Mouse (Mus musculus) limb, embryonic 11.5 days (tissue): Measurements from ENCODE around the gene Il18rap. TPM values are rescaled to one million over a fixed set of nuclear protein-coding genes. Genes with fewer than 3 reads are reported as not detected.

ENCODE experiments used
- ATAC-seq: fragments of 200-750 bp; cut with Nextera tagmentation; 2 replicates; pipeline ENCODE4 v1.8.0; 2017; ENCODE audit warnings: low read depth; ENCODE audit not compliant: insufficient number of reproducible peaks, low FRiP score, low TSS enrichment
- DNase-seq: peaks from one replicate; pipeline ENCODE4 v3.0.0-alpha.2; 2015; ENCODE audit warnings: low spot score
- H3K27ac ChIP-seq: fragments of 300-500 bp; sonication (generic); replicated peaks from 2 replicates; pipeline ENCODE4 v1.5.1; 2014; ENCODE audit warnings: low read depth, mild to moderate bottlenecking, low read length
- H3K27me3 ChIP-seq: fragments of 300-500 bp; sonication (generic); 2 replicates; pipeline ENCODE4 v1.6.1; 2014; ENCODE audit warnings: mild to moderate bottlenecking, low read length, mixed read lengths; ENCODE audit not compliant: control insufficient read depth, insufficient read depth
- H3K36me3 ChIP-seq: fragments of 300-500 bp; sonication (generic); 2 replicates; pipeline ENCODE4 v1.6.1; 2014; ENCODE audit warnings: mild to moderate bottlenecking, low read length, moderate library complexity, mixed read lengths; ENCODE audit not compliant: control insufficient read depth, insufficient read depth
- H3K4me1 ChIP-seq: fragments of 300-500 bp; sonication (generic); 2 replicates; pipeline ENCODE4 v1.6.1; 2014; ENCODE audit warnings: low read length, mixed read lengths; ENCODE audit not compliant: control insufficient read depth, insufficient read depth
- H3K4me2 ChIP-seq: fragments of 300-500 bp; sonication (generic); 2 replicates; pipeline ENCODE4 v1.6.1; 2014; ENCODE audit warnings: low read depth, mild to moderate bottlenecking, moderate library complexity; ENCODE audit not compliant: severe bottlenecking
- H3K4me3 ChIP-seq: fragments of 300-500 bp; sonication (generic); 2 replicates; pipeline ENCODE4 v1.5.1; 2014; ENCODE audit warnings: low read depth, low read length
- H3K9ac ChIP-seq: fragments of 300-500 bp; sonication (generic); 2 replicates; pipeline ENCODE4 v1.6.1; 2014; ENCODE audit warnings: mild to moderate bottlenecking, low read length
- H3K9me3 ChIP-seq: fragments of 300-500 bp; sonication (generic); 2 replicates; pipeline ENCODE4 v1.6.1; 2016; ENCODE audit warnings: low read length; ENCODE audit not compliant: control insufficient read depth
- WGBS: fragments of 180-500 bp; shearing (Covaris S2); extraction: QIAGEN DNeasy Blood & Tissue Kit; methylation state at CpG from one replicate; pipeline ENCODE4 v1.1.7; 2014; 5-methylcytosine and 5-hydroxymethylcytosine counted together
- polyA plus RNA-seq: library from polyadenylated mRNA; unstranded; fragments of >200 nt; fragmentation: Nextera tagmentation; extraction: Ambion mirVana; gene quantifications from 2 replicates; pipeline ENCODE4 v1.2.1, GENCODE M21; 2014

Il18rap gene
- 0.12 and 0.28 TPM in 2 replicates for polyA plus RNA-seq

DNA sequence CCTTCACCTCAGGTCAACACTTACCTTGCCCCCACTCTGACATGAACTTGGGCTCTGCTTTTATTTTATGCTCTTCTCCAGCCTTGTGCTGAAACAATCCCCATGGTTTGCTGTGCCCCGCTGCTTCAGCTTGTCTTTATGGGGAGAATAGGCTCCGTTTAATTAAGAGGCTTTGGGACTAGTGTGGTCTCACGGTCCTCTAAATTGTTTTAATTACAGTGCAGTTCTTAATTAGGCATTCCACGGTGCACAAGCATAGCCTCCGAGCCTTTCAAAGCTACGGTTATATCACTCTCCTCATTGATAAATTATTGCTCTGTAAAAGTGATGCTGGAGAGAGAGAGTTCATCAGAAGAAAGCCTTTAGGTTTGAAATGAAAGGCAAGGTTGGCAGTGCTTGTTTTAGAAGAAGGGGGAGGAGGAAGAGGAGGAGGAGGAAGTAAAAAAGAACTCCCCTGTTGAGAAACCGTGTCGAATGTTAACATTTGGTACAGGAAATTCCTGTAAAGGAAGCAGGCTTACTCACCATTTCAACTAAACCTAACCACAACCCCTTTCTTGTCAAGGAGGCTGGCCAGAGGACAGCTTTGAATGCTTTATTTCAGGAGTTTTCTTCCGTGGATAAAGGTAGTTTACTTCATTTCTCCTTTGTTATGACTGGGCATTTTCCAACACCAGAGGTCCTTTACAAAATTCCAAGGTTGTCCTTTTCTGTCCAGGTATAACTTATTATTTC is at the start of gene Il18rap:
TSS of gene Il18rap (plus strand) at position 512 of the 735 bp plus-strand sequence.
- 29% methylated on average over 9 of the region's 9 CpGs for WGBS
- Histone ChIP-seq H3K9ac (no peak within 1 kb of the TSS), H3K4me3 (no peak within 1 kb of the TSS), H3K4me1 (no peaks in the 10 kb centered on the region), H3K27ac (no peak within 1 kb of the TSS), H3K27me3 (no peaks in the 10 kb centered on the region), H3K36me3 (no peaks in the 10 kb centered on the region), H3K4me2 (no peak within 1 kb of the TSS), H3K9me3 (no peaks in the 10 kb centered on the region)
- ATAC-seq (no peak), DNase-seq (no peak)

DNA sequence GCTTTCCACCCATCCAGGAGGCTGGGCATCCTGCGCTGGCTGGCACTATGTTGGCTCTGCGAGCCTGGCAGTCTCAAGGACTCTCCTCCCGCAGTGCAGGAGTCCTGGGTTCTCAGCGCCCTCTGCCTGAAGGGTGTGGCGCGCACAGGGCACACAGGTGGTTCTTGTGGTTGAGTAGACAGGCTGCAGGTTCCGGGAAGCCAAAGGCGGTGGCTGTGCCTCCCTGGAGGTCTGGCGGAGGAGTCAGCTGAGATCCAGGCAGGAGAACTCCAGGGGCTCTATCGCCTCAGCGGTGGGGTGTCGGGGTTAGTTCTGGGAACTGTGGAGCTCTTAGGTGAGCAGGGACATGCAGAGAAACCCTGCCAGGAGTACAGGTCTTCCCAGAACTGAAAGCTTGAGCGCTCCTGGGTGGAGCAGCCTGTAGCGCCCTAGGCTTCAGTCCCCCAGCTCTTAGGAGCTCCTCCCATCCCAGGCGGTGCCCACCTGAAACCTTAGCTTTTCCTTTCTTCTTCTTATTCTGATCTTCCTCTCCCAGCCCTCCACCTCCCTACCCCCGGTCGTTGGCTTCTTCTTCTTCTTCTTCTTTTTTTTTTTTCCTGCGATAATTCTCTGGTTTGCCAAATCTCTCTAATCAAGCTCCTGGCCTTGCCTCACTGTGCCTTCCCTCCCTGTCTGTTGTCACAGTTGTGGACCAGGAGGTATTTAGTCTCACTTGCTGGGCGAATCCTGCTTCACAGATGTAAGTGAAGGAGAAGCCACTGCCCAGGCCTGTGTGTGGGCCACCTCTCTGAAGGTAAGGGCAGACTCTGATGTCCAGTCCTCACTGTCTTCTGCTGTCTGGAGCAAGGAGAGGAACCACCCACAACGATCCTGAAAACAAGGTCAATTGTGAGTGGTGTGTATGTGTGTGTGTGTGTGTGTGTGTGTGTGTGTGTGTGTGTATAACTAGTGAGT is 49.4 kb upstream of the Il18rap start, which contains the start of gene Il18r1:
TSS of gene Il18r1 (plus strand) at position 76 of the 954 bp plus-strand sequence.
- Histone ChIP-seq H3K4me3 (no peak within 1 kb of the TSS), H3K9me3 (no peaks in the 10 kb centered on the region), H3K4me1 (no peaks in the 10 kb centered on the region), H3K27ac (no peak within 1 kb of the TSS), H3K4me2 (no peak within 1 kb of the TSS), H3K36me3 (no peaks in the 10 kb centered on the region), H3K27me3 (no peaks in the 10 kb centered on the region), H3K9ac (no peak within 1 kb of the TSS)
- no peak for ATAC-seq
- DNase-seq = no peak
- whole genome bisulfite sequencing = 47% methylated on average over 20 of the region's 20 CpGs

DNA sequence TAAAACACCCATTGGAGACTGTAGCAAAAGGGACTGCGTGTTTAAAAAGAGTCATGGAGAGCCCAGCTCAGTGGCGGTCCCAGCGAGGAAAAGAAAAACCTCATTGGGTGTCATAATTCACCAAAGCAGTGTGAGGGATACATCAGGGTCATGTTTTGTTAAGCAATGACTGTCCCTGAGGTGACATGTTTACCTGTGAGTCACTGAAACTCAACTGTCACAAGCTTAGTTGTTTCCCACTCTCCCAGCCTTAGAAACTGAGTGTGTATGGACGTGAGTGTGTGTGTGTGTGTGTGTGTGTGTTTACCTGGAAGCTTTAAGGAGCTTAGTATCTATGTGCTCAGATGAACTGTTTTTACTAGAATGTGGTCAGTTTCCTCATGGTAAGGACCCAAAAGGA is 47.9 kb upstream of the Il18rap start:
- Histone ChIP-seq H3K9ac (no peak overlapping the region), H3K4me1 (no peaks in the 10 kb centered on the region), H3K27ac (no peak overlapping the region), H3K4me3 (no peak overlapping the region), H3K9me3 (no peaks in the 10 kb centered on the region), H3K36me3 (no peaks in the 10 kb centered on the region), H3K4me2 (no peak overlapping the region), H3K27me3 (no peaks in the 10 kb centered on the region)
- WGBS = 92% methylated on average over 4 of the region's 4 CpGs
- ATAC-seq (no peak), DNase-seq (no peak)

DNA sequence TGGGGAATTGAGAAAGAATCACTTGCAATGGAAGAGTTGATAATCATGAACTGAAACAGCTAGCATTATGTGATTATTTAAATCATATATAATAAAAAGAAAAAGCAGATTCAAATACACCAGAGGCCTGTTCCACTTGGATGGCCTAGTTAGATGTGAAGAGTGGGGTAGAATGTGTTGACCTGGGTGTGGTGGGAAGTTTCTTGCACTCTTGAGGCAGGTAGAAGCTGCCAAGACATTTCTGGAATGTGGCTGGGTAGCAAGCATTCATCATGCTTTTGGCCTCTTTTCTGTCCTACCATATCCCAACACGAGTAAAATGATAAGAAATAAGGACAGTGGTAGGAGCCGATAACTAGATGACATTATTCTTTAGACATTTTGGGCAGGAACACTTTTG is 46.4 kb upstream of the Il18rap start:
- H3K27me3 ChIP-seq = no peaks in the 10 kb centered on the region
- H3K27ac ChIP-seq = no peak overlapping the region
- H3K36me3 ChIP-seq = no peaks in the 10 kb centered on the region
- no peak overlapping the region for H3K9ac ChIP-seq
- H3K4me3 ChIP-seq = no peak overlapping the region
- H3K4me2 ChIP-seq = no peak overlapping the region
- no peaks in the 10 kb centered on the region for H3K4me1 ChIP-seq
- 88% methylated on average over 2 of the region's 2 CpGs for WGBS
- no peaks in the 10 kb centered on the region for H3K9me3 ChIP-seq
- no peak for ATAC-seq
- DNase-seq = no peak

DNA sequence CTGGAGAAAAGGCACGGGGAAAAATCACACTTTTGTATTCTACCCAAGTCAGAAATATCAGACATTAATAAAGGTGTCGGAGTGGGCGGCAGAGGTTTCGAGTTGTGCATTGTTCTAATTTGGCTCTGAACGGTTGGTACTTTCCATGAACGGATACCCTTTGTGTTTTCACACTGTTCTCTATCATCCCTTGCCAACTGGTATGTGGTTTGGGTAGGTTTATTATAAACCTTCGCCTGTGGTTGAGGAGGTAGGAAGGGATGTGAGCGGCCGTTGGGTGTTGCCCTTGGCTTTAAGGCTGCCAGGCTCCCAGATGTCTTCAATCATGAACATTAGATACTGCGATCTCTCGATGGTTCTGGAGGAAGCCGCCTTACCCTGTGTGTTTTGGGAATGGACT is 45.3 kb upstream of the Il18rap start:
- Histone ChIP-seq H3K4me1 (no peaks in the 10 kb centered on the region), H3K4me3 (no peak overlapping the region), H3K36me3 (no peaks in the 10 kb centered on the region), H3K4me2 (no peak overlapping the region), H3K27ac (no peak overlapping the region), H3K27me3 (no peaks in the 10 kb centered on the region), H3K9ac (no peak overlapping the region), H3K9me3 (no peaks in the 10 kb centered on the region)
- WGBS = 93% methylated on average over 12 of the region's 12 CpGs
- ATAC-seq (no peak), DNase-seq (no peak)

DNA sequence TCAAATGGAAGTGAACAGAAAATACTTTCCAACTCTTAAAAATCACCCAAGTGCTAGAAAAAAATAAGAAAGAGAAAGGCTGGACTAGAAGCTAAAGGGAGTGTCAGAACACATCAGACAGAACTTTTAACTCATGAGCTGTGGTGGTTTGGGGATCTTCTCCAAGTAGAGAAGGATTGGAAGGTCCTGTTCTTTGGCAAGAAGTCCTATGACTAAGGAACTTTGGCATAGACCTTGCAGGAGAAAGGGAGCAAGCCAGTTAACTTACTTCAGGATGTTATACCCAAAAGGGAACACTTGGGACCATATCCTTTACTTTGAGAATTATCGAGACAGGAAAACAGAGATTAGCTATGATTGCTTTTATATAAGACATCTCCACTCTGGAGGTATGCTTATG is 42.8 kb upstream of the Il18rap start:
- Histone ChIP-seq H3K9ac (no peak overlapping the region), H3K27ac (no peak overlapping the region), H3K4me3 (no peak overlapping the region), H3K36me3 (no peaks in the 10 kb centered on the region), H3K27me3 (no peaks in the 10 kb centered on the region), H3K4me2 (no peak overlapping the region), H3K4me1 (no peaks in the 10 kb centered on the region), H3K9me3 (no peaks in the 10 kb centered on the region)
- WGBS = 88% methylated on average over 1 of the region's 1 CpGs
- no peak for ATAC-seq
- no peak for DNase-seq

DNA sequence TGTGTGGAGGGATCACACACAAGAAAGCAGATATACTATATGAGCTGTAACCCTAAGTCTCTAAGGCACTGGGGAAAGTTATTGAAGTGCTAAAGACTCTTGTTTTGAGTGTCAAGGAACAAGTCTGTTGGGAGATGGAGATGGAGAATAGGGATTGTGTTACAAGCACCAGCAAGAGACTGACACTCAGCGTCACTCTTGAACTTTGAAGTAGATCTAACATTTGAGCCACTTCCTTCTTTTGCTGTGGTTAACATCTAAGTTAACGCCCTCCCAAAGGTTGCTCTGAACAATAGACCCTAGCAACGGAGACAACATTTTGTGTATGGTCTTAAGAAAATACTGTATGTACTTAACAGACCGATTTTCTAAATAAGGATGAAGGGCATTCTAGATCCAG is 41.5 kb upstream of the Il18rap start:
- Histone ChIP-seq H3K9me3 (no peaks in the 10 kb centered on the region), H3K9ac (no peak overlapping the region), H3K4me1 (no peaks in the 10 kb centered on the region), H3K36me3 (no peaks in the 10 kb centered on the region), H3K27me3 (no peaks in the 10 kb centered on the region), H3K4me3 (no peak overlapping the region), H3K27ac (no peak overlapping the region), H3K4me2 (no peak overlapping the region)
- WGBS = 87% methylated on average over 4 of the region's 4 CpGs
- ATAC-seq (no peak), DNase-seq (no peak)

DNA sequence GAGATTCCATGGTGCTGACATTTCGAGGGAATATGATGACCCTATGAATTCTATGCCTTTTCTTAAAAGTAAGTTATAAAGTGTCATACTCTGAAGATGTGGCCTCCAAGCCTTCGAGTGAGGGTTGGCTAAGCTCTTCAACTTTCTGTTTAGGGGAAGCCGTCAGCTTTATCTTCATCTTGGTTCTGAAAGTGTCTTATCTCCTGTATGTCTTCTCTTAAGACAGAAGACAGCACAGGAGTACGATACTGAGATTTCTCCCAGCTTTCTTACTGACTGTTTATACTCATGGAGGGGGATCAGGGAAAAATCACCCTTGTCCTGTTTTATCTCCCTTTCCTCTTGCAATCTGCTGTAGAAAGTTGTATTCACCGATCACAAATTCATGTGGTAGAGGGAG is 40.8 kb upstream of the Il18rap start:
- DNase-seq = no peak
- H3K9me3 ChIP-seq = no peaks in the 10 kb centered on the region
- H3K4me2 ChIP-seq = no peak overlapping the region
- WGBS = 86% methylated on average over 5 of the region's 5 CpGs
- no peak for ATAC-seq
- no peaks in the 10 kb centered on the region for H3K4me1 ChIP-seq
- no peaks in the 10 kb centered on the region for H3K27me3 ChIP-seq
- no peak overlapping the region for H3K9ac ChIP-seq
- H3K4me3 ChIP-seq = no peak overlapping the region
- H3K27ac ChIP-seq = no peak overlapping the region
- no peaks in the 10 kb centered on the region for H3K36me3 ChIP-seq
